Mouse (Mus musculus) cerebellum, postnatal 14 days (tissue): Measurements from ENCODE around the gene Plekhb1.

Source experiments
- DNase-seq, 2 experiments: peaks; one replicate each; pipeline ENCODE4 v3.0.0; 2021; ENCODE audit warnings: mixed read lengths in 2 of 2

Gene Plekhb1

DNA sequence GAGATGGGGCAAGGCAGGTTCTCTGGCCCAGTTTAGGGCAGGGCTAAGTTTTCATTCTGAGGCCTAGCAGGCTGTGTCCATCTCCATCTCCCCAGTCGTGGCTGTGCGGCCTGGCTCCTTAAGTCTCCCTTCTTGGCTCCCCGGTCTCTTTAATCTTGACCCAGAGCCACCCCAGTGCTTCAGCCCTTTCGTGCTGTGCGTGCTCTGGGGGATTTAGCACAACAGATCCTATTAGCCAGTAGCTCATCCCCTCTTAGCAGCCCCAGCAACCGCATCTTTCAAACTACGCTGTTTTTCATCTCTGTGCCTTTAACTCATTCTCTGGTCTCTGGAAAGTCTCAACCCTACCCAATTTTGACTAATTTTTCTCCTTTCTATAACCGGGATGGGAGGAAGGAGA lies at the start of gene Plekhb1:
Gene Plekhb1 (minus strand): TSS at position 184 of the 400 bp plus-strand sequence.
- DNase-seq: no peak

GRCm38 (mm10) chr7:100706883-100707480 lies 44.8 kb upstream of the Plekhb1 start:
- DNase-seq: no peak

- DNase-seq: peak; percentile 97 to 98
Observed at GRCm38 (mm10) chr7:100706143-100706841, 44.1 kb upstream of the Plekhb1 start, which contains the start of gene Fam168a. Fam168a (plus strand) TSS chr7:100706635.

GRCm38 (mm10) chr7:100699771-100700770 lies 37.9 kb upstream of the Plekhb1 start:
- DNase-seq: peak in 1 of 2 experiments; percentile 17

- no peak for DNase-seq
Observed at GRCm38 (mm10) chr7:100693199-100693598, 31.0 kb upstream of the Plekhb1 start.

DNA sequence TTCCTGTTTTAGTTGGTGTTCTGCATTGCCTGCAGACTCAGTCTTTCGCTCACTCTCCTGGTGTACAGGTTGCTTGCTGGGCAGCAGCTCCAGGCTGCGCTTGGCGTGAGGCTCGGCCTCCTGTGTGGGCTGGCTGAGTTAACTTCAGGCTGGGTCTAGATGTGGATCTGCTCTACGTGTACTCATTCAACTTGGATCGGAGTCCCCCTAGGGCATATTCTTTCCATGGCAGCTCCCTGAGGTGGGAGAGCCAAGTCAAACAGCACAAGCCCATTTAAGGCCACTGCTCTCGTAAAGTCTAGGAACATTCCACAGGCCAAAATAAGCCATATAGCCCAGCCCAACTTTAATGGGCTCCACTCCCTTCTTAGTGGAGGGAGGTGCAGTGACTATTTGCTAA lies 26.3 kb upstream of the Plekhb1 start:
- DNase-seq: no peak

DNA sequence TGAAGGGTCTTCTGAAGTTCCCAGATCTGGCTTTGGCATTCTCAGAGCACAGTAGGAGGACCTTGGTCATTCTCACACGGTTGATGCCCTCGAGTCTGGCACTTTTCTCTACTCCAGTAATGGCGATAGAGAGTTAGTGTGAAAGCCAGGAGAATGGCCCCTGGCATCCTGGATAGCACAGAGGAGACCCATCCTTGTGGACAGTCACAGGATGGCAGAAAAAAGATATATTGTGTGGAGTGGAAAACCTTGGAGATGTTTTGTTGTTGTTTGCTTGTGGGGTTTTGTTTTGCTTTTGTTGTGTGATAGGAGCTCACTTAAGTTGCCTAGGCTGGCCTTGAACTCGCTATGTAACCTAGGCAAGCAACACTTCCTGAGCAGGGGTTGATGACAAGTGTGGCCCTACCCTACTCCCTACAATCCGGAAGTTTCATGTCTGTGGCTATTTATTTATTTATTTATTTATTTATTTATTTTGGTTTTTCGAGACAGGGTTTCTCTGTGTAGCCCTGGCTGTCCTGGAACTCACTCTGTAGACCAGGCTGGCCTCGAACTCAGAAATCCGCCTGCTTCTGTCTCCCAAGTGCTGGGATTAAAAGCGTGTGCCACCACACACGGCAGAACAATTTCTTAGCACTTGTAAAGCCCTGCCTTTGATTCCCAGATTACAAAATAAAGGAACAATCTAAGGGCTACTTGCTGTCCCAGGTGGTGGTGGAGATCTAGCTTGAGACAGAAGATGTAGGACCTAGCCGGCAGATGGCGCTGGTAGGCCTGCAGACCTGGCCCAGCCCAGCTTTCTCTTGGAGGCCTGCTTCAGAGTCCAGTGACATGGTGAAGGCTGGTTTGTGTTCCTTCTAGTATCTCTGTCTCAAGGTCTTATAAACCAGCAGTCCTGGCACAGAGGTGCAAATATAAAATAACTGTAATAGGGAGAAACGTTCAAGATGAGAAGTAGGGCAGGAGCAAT lies 23.1 kb upstream of the Plekhb1 start:
- peak; percentile 90 to 92 for DNase-seq

GRCm38 (mm10) chr7:100684538-100684937 lies 22.3 kb upstream of the Plekhb1 start:
- DNase-seq: peak; percentile 69 to 78

DNA sequence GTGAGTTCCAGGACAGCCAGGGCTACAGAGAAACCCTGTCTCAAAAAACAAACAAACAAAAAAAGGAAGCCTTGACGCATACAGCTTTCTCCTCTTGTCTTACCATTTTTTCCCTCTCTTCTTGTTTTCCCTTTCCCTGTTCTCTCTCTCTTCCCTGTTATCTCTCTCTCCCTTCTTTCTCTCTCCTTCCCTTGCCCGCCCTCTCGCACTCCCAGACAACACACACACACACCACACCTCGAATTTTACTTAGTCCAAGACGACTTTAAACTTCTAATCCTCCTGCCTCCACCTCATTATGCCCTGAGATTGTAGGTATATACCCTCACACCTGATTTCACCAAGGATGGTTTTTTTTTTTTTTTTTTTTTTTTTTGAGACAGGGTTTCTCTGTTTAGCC lies 21.9 kb upstream of the Plekhb1 start:
- no peak for DNase-seq

- no peak for DNase-seq
Observed at GRCm38 (mm10) chr7:100683241-100683640, 21.0 kb upstream of the Plekhb1 start.

GRCm38 (mm10) chr7:100681132-100681531 lies 18.9 kb upstream of the Plekhb1 start:
- DNase-seq: no peak

- DNase-seq: no peak
Observed at GRCm38 (mm10) chr7:100678948-100679880, 17.0 kb upstream of the Plekhb1 start.

GRCm38 (mm10) chr7:100678052-100678451 lies 15.8 kb upstream of the Plekhb1 start:
- no peak for DNase-seq

DNA sequence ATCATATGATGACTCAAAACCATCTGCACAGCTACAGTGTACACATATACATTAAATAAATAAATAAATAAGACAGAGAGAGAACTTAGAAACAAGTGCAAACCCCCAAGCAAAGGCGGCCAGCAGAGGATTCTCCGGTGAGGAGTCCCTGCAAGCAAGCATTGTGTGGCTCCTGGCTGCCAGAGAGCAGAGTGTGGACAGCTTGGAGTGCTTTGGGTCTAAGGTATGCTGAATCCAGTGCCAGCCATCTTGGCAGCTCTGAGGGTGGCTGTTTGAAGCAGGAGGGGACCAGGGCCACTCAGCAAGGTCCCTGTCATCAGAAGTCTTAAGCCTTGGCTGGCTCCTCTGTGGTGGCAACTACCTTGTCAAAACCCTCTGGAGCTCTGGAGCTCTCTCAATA lies 12.7 kb upstream of the Plekhb1 start:
- DNase-seq: no peak

GRCm38 (mm10) chr7:100673452-100673851 lies 11.2 kb upstream of the Plekhb1 start:
- DNase-seq: no peak

DNA sequence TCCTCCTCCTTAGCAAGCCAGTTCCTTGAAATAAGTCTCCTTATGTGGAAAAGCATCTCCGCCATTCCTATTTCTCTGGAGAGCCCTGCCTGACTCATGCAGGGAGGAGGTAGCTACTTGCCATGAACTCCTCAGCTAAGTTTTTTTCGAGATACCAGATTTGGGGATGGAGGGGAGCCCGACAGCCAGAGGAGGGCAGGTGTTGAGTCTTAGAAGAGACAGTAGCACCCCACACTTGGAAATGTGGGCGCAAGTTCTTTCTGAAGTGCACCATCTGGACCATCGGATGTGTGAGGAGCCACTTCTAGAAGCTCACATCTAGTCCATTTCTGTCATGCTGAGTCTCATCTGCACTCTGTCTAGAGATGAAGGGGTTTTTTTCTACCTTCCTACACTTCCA lies 8.4 kb upstream of the Plekhb1 start:
- no peak for DNase-seq

GRCm38 (mm10) chr7:100663729-100664304 lies 1.6 kb upstream of the Plekhb1 start:
- no peak for DNase-seq

DNA sequence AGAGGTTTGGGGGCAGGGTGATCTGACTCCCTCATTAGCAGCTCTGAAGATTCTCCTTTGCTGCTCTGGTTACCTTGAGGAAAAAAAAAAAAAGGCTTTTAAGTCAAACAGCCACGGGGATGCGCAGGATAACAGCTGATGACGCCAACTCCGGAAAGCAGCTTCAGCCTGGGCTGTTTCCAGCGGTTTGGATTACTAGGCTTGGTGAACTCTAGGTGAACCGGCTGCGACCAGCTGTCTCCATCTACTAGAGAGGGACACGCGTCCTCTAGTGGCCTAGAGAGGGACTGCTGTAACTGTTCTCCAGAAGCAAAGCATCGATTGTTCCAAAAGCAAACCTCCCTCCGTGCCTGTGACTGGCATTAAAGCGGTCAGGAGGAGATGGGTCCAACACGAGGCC lies 976 bp upstream of the Plekhb1 start:
- DNase-seq: peak; percentile 88 to 95

- DNase-seq: no peak
Observed at GRCm38 (mm10) chr7:100661264-100661663, 950 bp downstream of the Plekhb1 start.

- DNase-seq: peak in 1 of 2 experiments; percentile 22
Observed at GRCm38 (mm10) chr7:100658093-100658578, 4.1 kb downstream of the Plekhb1 start.
